Mouse (Mus musculus): ENCODE data around the gene Ddx58. TPM values are rescaled to one million over a fixed set of nuclear protein-coding genes. Genes with fewer than 3 reads are reported as not detected.

Gene Ddx58
- polyA plus RNA-seq, 1 experiment = 22.8 TPM

- Histone ChIP-seq H3K4me3 (ENCODE audit: control insufficient read depth, insufficient read depth, low read length) (no peak overlapping the region), H3K4me1 (replicated peaks; ENCODE audit: control insufficient read depth, insufficient read depth, low read length) (no peaks in the 10 kb centered on the region), H3K27ac (ENCODE audit: control insufficient read depth, insufficient read depth, low read length) (no peak overlapping the region), H3K27me3 (ENCODE audit: control insufficient read depth, insufficient read depth, low read length) (no peaks in the 10 kb centered on the region), H3K36me3 (ENCODE audit: control insufficient read depth, insufficient read depth, low read length) (no peaks in the 10 kb centered on the region)
- DNase-seq = no peak
- TF ChIP-seq POLR2A (IDR thresholded peaks at IDR 0.05; ENCODE audit: control insufficient read depth, extremely low read depth, insufficient read depth, low read length, poor library complexity) (no peak), CTCF (IDR thresholded peaks at IDR 0.05; ENCODE audit: borderline replicate concordance, control insufficient read depth, extremely low read depth, insufficient read depth, low read length, poor library complexity) (no peak)
- WGBS = 91% methylated on average over 13 of the region's 13 CpGs
Observed at GRCm38 (mm10) chr4:40155467-40155999, 84.1 kb downstream of the Ddx58 start.

GRCm38 (mm10) chr4:40154751-40155150 is 84.9 kb downstream of the Ddx58 start:
- no peak overlapping the region for H3K27ac ChIP-seq (ENCODE audit: control insufficient read depth, insufficient read depth, low read length)
- no peaks in the 10 kb centered on the region for H3K36me3 ChIP-seq (ENCODE audit: control insufficient read depth, insufficient read depth, low read length)
- H3K4me3 ChIP-seq (ENCODE audit: control insufficient read depth, insufficient read depth, low read length) = no peak overlapping the region
- TF ChIP-seq CTCF (IDR thresholded peaks at IDR 0.05; ENCODE audit: borderline replicate concordance, control insufficient read depth, extremely low read depth, insufficient read depth, low read length, poor library complexity) = no peak
- no peak for TF ChIP-seq POLR2A (IDR thresholded peaks at IDR 0.05; ENCODE audit: control insufficient read depth, extremely low read depth, insufficient read depth, low read length, poor library complexity)
- WGBS = 94% methylated on average over 4 of the region's 4 CpGs
- H3K4me1 ChIP-seq (replicated peaks; ENCODE audit: control insufficient read depth, insufficient read depth, low read length) = no peaks in the 10 kb centered on the region
- no peak for DNase-seq
- no peaks in the 10 kb centered on the region for H3K27me3 ChIP-seq (ENCODE audit: control insufficient read depth, insufficient read depth, low read length)

Other genes with a start within 250 kb of the Ddx58 start
- 26.7 and 28.2 TPM in 2 replicates for gene Aco1, start 96.7 kb downstream of the Ddx58 start, polyA plus RNA-seq (2012; rRNA removed)
- 10.9 and 18.4 TPM in 2 replicates for gene Smim27, start 29.8 kb upstream of the Ddx58 start, polyA plus RNA-seq (2012; rRNA removed)
- 6.1 and 7.4 TPM in 2 replicates for gene Topors, start 30.0 kb upstream of the Ddx58 start, polyA plus RNA-seq (2012; rRNA removed)
- 102 and 125 TPM in 2 replicates for gene Ndufb6, start 39.6 kb upstream of the Ddx58 start, polyA plus RNA-seq (2012; rRNA removed)
- 0.04 TPM in 1 of 2 replicates, not detected in the other for gene Tmem215, start 232.4 kb upstream of the Ddx58 start, polyA plus RNA-seq (2012; rRNA removed)